Mouse (Mus musculus) right cerebral cortex, adult 18-20 months (tissue): ENCODE results near the gene Gsdma3.
A peak's percentile ranks its signal among the peaks of the same experiment; 100 is the strongest.

Experiments
- DNase-seq: peaks from one replicate; pipeline ENCODE4 v3.0.0; 2022; ENCODE audit warnings: mixed read lengths

The Gsdma3 gene

GRCm38 (mm10) chr11:98625611-98626410, at the start of gene Gsdma3, which contains the start of gene Gm12355:
TSS of gene Gsdma3 (plus strand) at chr11:98626360.
TSS of gene Gm12355 (minus strand) at chr11:98625661.
- no peak for DNase-seq

DNA sequence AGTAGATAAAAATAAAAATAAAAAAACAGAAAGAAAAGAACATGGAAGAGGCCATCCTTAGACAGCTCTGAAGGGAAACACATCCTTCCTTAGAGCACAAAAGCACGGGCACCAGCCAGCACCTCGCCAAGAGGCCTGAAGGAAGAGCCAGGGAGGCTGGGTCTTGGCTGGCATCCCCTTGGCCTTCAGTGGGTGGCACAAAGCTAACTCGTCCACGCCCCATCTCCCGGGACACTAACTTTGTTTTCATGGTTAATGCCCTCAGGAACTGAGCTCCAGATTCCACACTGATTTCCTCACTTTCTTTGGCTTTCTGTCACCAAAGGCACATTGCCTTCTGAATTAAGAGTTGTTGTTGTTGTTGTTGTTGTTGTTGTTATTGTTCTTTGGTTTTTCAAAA, 48.4 kb upstream of the Gsdma3 start:
- DNase-seq = no peak

GRCm38 (mm10) chr11:98580301-98581121, 45.6 kb upstream of the Gsdma3 start:
- no peak for DNase-seq

GRCm38 (mm10) chr11:98581286-98582029, 44.7 kb upstream of the Gsdma3 start:
- no peak for DNase-seq

GRCm38 (mm10) chr11:98582030-98582388, 44.2 kb upstream of the Gsdma3 start:
- no peak for DNase-seq

DNA sequence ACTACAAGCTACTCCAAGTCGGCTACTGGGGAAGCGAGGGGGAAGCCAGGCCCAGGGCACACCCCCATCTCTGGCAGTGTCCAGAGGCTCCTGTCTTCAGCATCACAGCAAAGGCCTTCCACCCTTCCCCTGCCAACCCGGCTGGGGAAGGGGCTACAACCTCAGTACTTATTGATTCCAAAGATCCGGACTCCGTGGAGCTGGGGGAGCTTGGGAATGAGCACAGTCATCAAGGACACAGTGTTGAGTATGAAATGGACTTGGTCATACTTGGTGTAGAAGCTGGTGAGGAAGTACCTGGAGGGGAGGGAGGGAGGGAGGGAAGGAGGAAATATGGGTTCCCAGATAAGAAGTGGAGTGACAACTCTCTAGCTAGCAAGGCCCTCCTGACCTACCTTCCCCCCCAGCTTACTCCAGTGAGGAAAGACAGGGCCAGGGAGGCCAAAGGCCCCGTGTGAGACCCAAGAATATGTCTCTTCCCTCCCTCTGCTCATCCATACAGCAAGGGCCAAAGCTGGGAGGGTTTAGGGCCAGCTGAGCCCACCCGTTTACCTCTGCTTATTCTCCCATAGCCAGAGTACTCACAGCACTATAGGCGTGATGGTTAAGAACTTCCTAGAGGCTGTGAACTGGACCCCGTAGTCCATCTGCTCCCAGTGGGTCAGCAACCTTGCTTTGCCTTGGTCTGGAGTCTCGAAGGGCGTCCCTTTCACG, 43.5 kb upstream of the Gsdma3 start:
- no peak for DNase-seq

GRCm38 (mm10) chr11:98583265-98583552, 43.0 kb upstream of the Gsdma3 start:
- no peak for DNase-seq

- DNase-seq = no peak
These were observed 42.6 kb upstream of the Gsdma3 start for GRCm38 (mm10) chr11:98583571-98583970.

DNA sequence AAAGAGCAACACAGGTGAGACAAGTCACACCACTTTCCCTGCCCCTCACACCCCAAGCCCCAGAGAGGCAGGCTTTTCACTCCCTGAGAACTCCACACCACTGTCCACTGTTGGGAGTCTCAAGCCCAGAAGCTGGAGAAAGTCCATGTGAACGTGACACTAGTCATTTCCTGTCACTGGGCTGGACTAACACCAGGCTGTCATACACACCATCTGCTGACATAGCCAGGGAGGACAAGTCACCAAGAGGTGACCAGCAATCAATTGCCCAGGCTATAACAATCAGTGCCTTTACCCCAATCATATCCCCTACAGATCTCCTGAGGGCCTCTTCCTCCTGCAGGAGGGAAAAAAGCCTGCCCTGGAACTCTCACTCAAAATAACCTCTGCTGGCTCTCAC, 42.0 kb upstream of the Gsdma3 start:
- DNase-seq = no peak

DNA sequence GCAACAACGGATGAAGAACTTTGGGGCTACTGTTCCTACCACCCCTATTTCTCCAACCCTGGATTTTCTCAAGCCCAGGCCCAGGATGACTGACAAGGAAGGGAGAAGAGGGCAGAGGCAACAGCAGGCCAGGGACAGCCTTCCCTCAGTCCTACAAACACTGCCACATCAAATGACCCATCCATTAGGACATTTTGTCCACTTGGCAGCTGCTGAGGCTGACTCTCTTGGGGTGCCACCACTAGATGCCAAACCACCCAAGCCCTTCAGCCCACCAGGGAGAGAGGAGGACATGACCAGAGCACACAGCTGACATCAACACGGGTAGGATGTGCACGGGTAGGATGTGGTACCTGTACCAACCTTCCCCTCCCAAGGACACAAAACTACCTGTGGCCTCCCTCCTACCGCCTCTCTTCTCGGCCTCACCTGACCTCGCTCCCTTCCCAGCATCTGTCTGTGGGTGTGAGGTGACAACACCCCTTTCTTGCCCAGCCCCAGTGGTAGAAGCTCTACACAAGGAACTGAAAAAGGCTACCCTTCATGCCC, 41.5 kb upstream of the Gsdma3 start:
- DNase-seq = no peak

DNA sequence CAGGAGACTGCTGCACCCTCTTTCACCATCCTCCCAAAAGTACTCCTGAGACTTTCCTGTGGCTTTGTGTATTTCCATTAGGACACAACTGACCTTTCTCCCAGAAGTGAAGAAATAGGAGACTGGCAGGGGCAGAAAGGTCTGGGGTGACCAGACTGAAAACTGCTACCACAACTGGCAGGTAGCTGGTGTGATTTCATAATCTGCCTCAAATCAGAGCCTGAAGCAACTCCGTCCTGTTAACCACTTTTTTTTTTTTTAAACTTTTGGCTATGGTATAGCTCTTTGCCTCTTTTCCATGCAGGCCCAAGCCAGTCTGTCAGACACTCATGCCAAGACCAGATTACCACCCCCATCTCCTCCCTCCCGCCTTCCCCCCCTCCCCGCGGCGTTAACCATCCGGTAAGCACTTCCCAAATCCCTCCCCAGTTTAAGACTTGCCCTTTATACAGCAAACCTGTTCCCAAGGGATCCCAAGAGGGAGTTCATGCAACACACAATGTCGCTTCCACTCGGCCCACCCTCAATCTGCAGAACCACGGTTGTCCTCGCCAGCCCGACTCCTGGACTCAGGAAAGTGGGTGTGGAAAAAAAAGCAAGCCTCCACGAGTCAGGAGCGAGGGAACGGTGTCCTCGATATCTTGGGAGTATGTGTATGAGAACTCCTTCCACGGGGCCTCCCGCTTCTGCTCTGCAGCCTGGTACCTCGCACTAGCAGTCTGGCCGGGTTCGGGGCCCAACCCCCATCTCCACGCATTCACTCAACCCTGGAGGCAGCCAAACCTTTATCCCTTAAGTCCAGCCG, 39.9 kb upstream of the Gsdma3 start:
- no peak for DNase-seq

DNA sequence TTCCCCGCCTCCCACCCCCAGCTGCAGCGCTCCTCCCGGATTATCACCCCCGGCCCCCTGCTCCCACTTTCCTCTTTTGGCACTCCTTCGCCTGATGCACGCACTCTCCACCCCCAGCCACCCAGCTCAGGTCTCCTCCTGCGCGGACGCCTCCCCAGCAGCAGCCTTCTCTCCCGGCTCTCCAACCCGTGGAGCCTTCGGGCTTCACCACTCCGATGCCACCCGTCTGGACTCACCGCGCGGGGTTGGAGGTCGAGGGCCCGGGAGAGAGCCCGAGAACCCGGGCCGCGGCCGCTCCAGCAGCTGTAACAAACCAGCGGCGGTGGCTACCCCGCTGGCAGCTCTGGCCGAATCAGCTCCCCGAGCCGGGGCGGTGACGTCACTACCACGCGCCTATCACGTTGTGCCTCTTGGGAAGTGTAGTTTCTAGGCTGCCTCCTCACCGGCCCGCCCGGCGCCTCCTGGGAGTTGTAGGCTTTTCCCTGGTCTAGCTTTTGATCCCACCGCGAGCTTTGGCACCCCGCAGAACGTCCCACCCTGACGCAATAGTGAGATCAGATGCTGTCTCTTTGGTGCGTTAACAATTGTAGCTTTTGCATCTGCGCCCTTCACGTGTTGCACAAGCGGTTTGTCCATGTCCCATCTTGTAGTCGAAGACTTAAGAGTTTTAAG, 39.1 kb upstream of the Gsdma3 start, which contains the start of gene Ormdl3:
Gene Ormdl3, minus strand, starts transcription at position 477 of the 672 bp plus-strand sequence.
- peak; percentile 98 for DNase-seq

DNA sequence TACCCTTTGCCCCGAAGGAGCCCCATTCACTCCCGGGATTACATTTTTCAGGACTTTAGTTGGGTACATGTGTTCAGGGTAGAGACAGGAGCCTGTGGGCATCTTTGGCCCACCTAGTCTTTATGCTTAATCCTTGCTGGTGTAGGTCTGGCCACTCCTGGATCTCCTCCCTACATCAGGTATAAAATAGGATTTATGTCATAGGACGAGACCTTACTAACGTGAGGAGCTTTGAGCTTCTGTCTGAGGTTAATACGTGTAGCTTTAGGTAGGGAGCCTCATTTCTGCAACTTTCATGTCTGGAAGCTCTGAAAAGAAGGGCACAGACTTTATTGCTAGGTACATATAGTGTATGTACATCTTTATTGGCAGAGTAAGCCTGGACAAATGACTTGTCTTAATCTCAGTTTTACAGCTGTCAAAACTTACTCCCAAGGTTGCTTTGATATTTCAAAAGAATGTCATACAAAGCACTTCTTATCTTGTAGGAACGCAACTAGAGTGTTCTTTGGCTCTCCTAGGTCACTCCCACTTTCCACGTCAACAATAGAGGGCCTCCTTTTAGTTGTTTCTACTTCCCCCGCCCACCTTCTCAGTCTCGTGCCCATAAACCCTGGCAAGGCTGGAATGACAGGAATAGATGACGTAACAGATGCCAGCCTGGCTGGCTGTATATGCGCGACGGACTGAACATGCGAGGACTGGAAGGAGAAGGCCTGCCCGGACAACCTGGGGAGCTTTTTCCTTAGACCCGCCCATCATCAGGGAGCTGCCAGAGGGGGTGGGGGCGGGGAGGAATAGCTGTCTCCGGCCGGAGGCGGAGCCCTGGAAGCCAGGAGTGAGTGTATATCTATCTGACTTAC, 38.2 kb upstream of the Gsdma3 start:
- DNase-seq = peak; percentile 51

DNA sequence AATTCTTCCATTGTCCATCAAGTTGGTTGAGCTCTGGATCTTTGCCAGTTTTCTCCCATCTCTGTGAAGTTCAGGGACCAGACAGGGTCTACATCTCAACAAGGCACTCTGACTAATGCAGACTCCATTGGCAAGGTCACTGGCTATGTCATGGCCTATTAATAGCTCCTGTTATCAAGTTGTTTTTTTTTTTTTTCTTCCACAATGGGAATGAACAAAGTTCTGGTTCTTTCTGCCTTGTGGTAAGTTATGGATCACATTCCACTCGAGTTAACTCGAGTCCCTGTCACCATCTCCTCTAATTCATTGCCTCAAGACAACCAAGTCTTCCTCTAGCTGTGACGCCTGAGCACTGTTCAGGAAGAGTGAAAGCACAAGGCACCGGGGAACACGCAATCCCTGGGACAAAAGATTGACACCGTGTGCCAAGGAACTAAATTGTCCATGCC, 37.3 kb upstream of the Gsdma3 start:
- DNase-seq = no peak

DNA sequence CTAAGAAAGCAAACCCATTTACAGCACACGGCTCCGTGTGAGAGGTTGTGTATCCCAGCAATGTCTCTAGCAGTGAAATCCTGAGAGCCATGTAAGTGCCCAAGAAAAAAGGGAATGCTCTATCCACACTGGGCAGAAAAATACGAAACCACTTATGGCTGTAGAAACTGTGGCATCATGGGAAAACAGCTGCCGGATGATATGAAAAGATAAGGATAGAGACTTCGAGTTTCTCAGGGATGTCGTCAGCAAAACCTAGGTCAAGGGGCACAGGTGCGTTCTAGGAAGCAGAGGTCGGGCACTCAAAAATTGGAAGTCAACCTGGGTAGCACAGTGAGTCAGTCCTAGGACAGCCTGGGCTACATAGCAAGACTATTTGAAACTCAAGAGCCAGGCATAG, 36.9 kb upstream of the Gsdma3 start:
- no peak for DNase-seq

GRCm38 (mm10) chr11:98590548-98591445, 35.4 kb upstream of the Gsdma3 start:
- no peak for DNase-seq

DNA sequence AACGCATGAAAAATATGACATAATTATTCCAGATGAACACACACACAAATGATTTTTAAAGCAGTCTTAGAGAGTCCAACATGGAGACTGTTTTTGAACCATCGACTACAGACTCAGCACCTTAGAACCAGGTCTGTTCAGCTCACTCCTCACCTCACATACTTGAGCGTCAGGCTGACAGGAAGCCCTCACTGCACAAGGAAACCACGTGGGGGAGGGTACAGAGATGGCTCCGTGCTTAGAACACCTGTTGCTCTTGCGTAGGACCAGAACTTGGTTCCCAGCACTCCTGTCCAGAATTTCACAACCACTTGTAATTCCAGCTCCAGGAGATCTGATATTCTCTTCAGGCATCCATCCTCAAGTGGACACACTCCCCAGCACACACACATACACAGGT, 31.1 kb upstream of the Gsdma3 start:
- no peak for DNase-seq

DNA sequence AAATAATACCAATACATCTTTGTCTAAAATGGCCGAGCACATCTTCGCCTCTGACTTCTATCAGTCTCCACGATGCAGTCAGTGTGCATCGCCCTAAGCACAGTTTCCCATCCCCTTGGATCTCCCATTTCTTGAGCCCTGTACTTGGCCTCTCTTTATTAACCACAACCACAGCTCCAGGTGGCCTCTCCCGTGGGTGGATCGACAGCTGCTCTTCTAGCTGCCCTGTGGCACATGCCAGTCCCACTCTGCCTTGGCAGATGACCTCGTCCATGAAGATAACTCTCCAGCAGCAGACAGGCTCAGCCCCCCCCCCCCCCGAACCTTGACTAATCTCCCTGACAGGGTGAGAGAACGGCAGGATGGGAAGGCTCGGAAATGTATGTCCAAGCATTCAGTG, 30.7 kb upstream of the Gsdma3 start:
- no peak for DNase-seq

DNA sequence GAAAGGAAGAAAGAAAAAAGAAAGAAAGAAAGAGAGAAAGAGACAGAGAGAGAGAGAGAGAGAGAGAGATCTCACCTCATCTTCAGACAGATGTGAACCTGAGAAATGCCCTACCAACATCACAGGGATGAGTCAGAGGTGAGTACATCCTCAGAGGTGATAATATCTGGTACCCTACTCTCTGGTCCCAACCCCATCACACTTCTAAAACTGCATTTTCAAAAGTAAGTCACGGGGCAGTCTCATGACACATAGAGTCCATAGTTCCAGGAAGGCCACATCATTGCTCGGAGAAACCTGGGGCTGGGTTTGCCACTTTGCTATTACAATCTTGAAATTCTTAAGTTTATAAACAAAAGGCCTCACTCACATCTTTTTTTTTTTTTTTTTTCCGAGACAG, 30.2 kb upstream of the Gsdma3 start:
- DNase-seq = no peak
